Mouse (Mus musculus): ENCODE data around the gene Nsf.
"Not testable (repeated sequence)": the region's sequence is repeated elsewhere in the genome, so short reads cannot be mapped to it uniquely, and the experiment has no call there.

The Nsf gene

DNA sequence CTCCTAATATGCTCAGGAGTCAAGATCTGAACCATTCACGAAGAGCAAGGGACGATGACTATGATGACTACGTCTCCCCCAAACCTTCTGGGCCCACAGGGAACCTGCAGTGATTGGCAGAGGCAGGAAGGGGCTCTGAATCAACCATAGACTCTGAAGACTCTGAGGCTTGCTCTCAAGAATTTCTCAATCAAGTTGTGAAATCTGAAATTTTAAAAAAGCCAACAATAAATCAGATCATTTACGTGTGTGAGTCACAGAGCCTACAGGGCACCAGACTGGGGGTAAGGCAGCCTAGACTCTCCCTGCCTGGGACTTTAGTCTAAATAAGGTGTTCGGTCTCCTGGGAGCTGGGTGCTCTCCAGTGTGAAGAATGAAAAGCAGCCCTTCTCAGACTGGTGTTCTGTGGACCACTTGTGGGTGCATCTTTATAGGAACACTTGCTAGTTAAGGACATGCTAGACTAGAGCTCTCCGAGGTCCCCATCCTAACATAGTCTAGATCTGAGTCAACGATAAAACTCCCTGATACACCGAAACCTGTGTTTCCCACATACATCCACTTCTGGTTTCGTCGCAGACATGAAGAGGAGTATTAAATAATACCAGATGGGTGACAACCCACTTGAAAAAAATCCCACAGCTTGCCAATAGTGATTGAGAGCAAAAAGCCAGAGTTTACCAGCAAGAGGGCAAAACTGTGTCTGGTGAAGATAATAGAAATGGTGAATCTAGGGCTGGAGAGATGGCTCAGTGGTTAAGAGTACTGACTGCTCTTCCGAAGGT, 56.7 kb downstream of the Nsf start:
- in situ Hi-C loops (cut with MboI, MseI): no loop called here

GRCm38 (mm10) chr11:103896056-103896455, 57.8 kb downstream of the Nsf start:
- in situ Hi-C loops (cut with MboI, MseI): no loop called here

- in situ Hi-C loops (cut with MboI, MseI): no loop called here
These were observed 61.0 kb downstream of the Nsf start for GRCm38 (mm10) chr11:103892831-103893230.

- in situ Hi-C loops (cut with MboI, MseI): no loop called here
These were observed 62.1 kb downstream of the Nsf start for GRCm38 (mm10) chr11:103891781-103892180.

DNA sequence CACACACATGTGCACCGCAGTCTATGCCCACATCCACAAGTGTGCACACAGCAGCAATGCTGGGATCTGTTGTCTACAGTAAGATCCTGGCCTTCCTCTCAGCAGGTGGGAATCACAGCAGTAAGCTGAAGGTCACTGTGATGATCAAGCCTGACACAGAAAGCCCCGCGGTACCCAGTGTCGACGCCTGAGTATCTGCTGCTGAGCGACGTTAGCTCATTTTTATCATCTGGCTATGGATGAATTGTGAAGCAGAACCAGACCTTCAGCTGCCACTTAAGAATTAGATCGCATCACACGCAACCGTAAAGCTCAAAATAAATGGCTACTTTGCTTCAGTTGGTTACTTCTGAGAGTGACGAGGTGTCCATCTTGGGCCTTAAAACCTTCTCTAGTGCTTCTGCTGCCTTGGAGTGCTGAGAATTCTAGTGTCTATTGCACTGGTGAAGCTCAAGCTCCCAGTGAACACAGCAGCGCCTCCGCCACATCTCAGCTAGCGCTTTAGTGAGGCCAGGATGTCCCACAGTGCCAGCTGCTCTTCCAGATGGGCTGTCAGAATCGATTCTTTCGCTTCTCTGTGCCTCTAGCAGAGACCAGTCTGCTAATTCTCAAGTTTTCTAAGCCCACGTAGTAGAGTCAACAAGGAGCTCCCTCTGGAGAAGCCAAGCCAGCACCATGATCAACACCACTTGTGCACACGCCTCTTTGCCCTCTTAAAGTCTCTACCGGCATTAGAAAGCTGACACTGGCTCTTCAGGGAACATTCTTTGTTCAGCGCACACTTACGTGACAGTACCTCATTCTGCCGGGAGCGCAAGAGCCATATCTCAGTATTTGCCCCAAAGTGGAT, 63.3 kb downstream of the Nsf start:
- in situ Hi-C loops (cut with MboI, MseI): no loop called here

GRCm38 (mm10) chr11:103887724-103888410, 66.0 kb downstream of the Nsf start:
- in situ Hi-C loops (cut with MboI, MseI): no loop called here

GRCm38 (mm10) chr11:103884749-103885383, 69.0 kb downstream of the Nsf start:
- in situ Hi-C loops (cut with MboI, MseI): no loop called here

GRCm38 (mm10) chr11:103883793-103884192, 70.1 kb downstream of the Nsf start:
- in situ Hi-C loops (cut with MboI, MseI): no loop called here

DNA sequence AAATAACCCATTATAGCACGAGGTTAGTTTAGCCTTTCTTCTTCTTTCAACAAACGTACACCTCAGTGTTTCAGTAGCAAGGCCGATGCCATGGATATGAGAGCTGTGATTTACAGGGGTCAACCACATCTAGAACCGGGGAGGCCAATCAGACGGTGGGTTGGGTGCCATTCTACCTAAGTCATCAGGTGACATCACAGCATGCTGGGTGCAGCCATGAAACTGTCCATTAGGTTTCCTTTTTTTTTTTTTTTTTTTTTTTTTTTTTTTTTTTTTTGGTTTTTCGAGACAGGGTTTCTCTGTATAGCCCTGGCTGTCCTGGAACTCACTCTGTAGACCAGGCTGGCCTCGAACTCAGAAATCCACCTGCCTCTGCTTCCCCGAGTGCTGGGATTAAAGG, 74.4 kb downstream of the Nsf start:
- in situ Hi-C loops (cut with MboI, MseI): not testable (repeated sequence)

DNA sequence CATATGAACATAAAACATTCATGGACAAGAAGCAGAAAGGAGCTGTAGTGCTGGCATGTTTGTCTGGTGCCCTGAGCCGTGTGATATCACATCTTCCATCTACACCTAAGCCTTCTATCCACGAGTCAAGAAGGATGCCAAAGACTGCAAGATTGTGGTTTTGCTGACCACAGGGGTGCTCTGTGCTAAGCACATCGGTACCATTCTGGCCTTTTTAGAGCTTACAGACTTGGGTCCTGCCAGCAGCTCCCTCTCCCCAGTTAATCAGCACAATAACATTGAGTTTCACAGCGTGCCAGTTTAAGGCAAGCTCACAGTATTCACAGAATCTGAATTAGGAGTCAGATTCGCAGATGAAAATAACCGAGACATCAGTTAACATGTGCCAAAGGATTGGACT, 75.4 kb downstream of the Nsf start:
- in situ Hi-C loops (cut with MboI, MseI): no loop called here

DNA sequence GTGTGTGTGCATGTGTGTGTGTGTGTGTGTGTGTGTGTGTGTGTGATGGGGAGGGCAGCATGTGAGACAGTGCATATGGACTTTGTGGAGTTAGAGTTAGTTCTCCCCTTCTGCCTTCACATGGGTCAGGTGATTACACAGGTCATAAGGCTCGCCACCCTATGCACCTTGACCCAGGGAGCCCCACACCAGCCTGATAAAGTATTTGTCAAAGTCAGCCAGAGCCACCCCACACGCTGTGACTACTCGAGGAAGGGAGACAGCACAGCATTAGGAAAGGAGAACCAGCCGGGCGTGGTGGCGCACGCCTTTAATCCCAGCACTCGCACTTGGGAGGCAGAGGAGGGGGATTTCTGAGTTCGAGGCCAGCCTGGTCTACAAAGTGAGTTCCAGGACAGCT, 83.5 kb downstream of the Nsf start:
- in situ Hi-C loops (cut with MboI, MseI): no loop called here

- in situ Hi-C loops (cut with MboI, MseI): no loop called here
These were observed 86.2 kb downstream of the Nsf start for GRCm38 (mm10) chr11:103867702-103868101.

GRCm38 (mm10) chr11:103865346-103865745, 88.5 kb downstream of the Nsf start:
- in situ Hi-C loops (cut with MboI, MseI): no loop called here

- in situ Hi-C loops (cut with MboI, MseI): no loop called here
These were observed 89.4 kb downstream of the Nsf start for GRCm38 (mm10) chr11:103864486-103864885.

DNA sequence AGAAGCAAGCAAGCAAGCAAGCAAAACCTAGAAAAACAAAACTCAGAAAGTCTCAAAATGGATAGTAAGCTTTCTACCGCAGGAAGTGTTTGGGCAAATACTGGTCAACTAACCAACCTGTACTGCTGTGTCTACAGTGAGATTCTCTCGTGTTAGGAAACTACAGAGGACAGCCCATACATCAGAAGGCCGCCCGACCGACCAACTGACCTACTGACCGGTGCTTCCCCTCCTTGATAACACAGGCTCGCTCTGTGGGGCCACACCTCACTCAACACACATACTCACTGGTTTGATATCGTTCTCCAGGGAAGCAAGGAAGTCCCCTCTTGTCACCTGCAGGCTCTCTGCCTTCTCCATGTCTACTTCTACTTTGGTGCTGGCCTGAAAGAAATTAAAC, 90.9 kb downstream of the Nsf start:
- in situ Hi-C loops (cut with MboI, MseI): no loop called here

DNA sequence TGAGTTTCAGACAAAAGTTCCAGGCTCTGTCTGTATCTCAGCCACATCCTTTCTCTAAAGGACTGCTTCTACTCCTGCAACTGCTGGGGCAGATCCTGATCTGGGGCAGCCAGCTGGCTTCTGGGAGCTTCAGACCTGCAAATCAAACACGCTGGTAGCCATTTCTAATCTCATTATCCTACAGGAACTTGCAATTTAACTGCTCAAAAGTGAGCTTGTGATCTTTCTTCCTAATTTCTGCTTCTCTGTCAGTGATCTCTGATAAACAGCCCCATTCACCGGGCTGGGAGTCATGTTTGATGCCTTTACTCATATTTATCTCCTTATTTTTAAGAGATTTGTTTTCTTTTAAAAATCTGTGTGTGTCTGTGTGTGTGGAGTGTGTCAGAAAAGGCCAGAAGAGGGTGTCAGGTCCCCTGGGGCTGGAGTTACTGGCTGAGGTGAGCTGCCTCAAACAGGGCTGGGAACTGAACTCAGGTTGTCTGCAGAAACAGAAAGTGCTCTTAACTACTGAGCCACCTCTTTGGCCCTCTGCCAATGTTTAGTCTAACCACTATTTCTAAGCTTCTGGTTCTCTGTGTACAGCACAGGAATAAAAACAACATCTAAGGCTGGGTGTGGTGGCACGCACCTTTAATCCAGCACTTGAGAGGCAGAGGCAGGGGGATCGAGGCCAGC, 93.8 kb downstream of the Nsf start:
- in situ Hi-C loops (cut with MboI, MseI): no loop called here

DNA sequence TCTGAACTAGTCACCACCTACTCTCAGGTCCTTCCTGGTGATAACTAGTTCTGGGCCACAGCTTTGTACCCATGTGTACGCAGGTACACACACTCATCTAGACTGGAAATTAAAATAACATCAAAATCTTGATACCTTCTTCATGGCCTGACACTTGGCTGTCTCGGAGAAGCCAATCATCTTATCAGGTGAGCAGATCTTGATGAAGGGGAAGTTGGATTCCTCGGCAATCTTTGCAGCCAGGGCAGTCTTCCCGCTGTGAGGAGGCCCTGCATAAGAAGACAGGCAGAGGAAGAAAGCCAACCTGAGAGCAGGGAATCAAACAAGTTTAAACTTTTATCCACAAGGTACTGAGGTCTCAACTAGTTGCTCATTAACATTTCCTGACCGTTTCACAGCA, 95.1 kb downstream of the Nsf start:
- in situ Hi-C loops (cut with MboI, MseI): no loop called here

DNA sequence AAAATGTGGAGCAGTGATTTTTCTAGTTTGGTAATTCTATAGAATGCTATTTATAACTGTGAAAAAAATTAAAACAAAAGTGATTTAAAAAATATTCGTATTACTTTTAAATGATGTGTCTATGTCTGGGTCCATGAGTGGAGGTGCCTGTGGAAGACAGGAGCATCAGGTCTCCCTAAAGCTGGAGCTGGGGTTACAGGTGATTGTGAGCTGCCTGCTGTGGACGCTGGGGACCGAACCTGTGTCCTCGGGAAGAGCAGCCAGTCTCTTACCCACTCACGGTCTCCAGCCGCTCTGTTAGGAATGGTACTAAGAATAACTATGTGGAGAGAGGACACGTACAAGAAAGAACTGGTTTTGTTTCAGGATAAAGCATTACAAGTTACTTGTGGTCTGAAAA, 97.2 kb downstream of the Nsf start:
- in situ Hi-C loops (cut with MboI, MseI): no loop called here

- in situ Hi-C loops (cut with MboI, MseI): no loop called here
These were observed 99.6 kb downstream of the Nsf start for GRCm38 (mm10) chr11:103854294-103854693.

- in situ Hi-C loops (cut with MboI, MseI): no loop called here
These were observed 100.5 kb downstream of the Nsf start for GRCm38 (mm10) chr11:103853284-103853920.

Data from T-helper 1 cell (primary cell).